Mouse (Mus musculus) small intestine, adult 2 months (tissue): ENCODE data around the gene Tctn1.

Experiments used
- CTCF ChIP-seq: fragments of 200-500 bp; IDR thresholded peaks from 2 replicates; pipeline ENCODE4 v1.5.1; 2012; ENCODE audit warnings: low read depth, mild to moderate bottlenecking, control low read depth, inconsistent platforms, low read length, moderate library complexity, mixed read lengths; ENCODE audit not compliant: insufficient replicate concordance, insufficient read length; ENCODE audit errors: extremely low read depth
- POLR2A ChIP-seq: fragments of 200-500 bp; IDR thresholded peaks from 2 replicates; pipeline ENCODE4 v1.6.1; 2012; ENCODE audit warnings: low read depth, mild to moderate bottlenecking, control low read depth, inconsistent platforms, low read length, moderate library complexity

- TF ChIP-seq CTCF, result no peak
- no peak for TF ChIP-seq POLR2A
Measured at GRCm38 (mm10) chr5:122228772-122229171, 35.5 kb downstream of the Tctn1 start.
